Mouse (Mus musculus) G1E (cell line): ENCODE measurements around the gene Ltbp1. TPM values are rescaled to one million over a fixed set of nuclear protein-coding genes. Genes with fewer than 3 reads are reported as not detected.

ENCODE experiments used
- ATAC-seq: 2 replicates; pipeline ENCODE4 v1.8.0; 2016; ENCODE audit warnings: mild to moderate bottlenecking; ENCODE audit not compliant: insufficient number of reproducible peaks, poor library complexity, low FRiP score, severe bottlenecking; ENCODE audit errors: extremely low read depth
- DNase-seq: peaks from one replicate; pipeline ENCODE4 v3.0.0; 2012; ENCODE audit warnings: low spot score
- H3K27me3 ChIP-seq: 2 replicates; pipeline ENCODE4 v1.6.1; 2012; ENCODE audit warnings: mild to moderate bottlenecking, low read length, inconsistent platforms; ENCODE audit not compliant: insufficient read depth
- H3K36me3 ChIP-seq: replicated peaks from 2 replicates; pipeline ENCODE3; 2012; ENCODE audit warnings: mild to moderate bottlenecking, inconsistent platforms
- H3K4me1 ChIP-seq: 2 replicates; pipeline ENCODE4 v1.6.1; 2012; ENCODE audit warnings: low read depth, low read length, inconsistent platforms, mixed read lengths; ENCODE audit not compliant: insufficient read depth
- H3K4me3 ChIP-seq: 2 replicates; pipeline ENCODE4 v1.5.1; 2012; ENCODE audit warnings: low read depth, mild to moderate bottlenecking, inconsistent platforms, low read length, moderate library complexity, mixed read lengths
- H3K9me3 ChIP-seq: replicated peaks from 2 replicates; pipeline ENCODE4 v1.6.1; 2012; ENCODE audit warnings: inconsistent platforms
- CTCF ChIP-seq: IDR thresholded peaks from 2 replicates; pipeline ENCODE4 v1.5.1; 2012; ENCODE audit warnings: low read depth, low read length, inconsistent platforms, mixed read lengths
- GATA1 ChIP-seq: IDR thresholded peaks from 2 replicates; pipeline ENCODE4 v1.6.1; 2012; ENCODE audit warnings: borderline replicate concordance, low read length, inconsistent platforms, mixed read lengths
- GATA2 ChIP-seq: IDR thresholded peaks from 2 replicates; pipeline ENCODE4 v1.6.1; 2012; ENCODE audit warnings: low read depth, low read length, inconsistent platforms, borderline replicate concordance
- POLR2AphosphoS5 ChIP-seq: IDR thresholded peaks from 2 replicates; pipeline ENCODE4 v1.6.1; 2012; ENCODE audit warnings: low read depth, low read length, inconsistent platforms; ENCODE audit not compliant: insufficient replicate concordance
- TAL1 ChIP-seq: conservative IDR thresholded peaks from 2 replicates; pipeline ENCODE4 v1.6.1; 2012; ENCODE audit warnings: low read depth, low read length, inconsistent platforms, mixed read lengths
- polyA plus RNA-seq: library from polyadenylated mRNA; stranded (reverse); fragments of >175 nt; gene quantifications from 2 replicates; pipeline ENCODE4 v1.2.3, GENCODE M21; 2012
- total RNA-seq, 2 experiments: library from RNA; stranded (forward) in 1 of 2; stranded (reverse) in 1 of 2; fragments of 200-1000 nt in 1 of 2; fragments of >200 nt in 1 of 2; fragmentation: Nextera tagmentation in 1 of 2; gene quantifications; 2 replicates each; pipeline ENCODE4 v1.2.3; 2014 to 2017

Ltbp1 gene
- total and polyA plus RNA-seq, 3 experiments: 0.05 TPM; not detected in 2

- Histone ChIP-seq H3K36me3 (no peaks in the 10 kb centered on the region), H3K4me3 (no peak overlapping the region), H3K9me3 (peaks cover 18% of the 10 kb centered on the region), H3K27me3 (no peaks in the 10 kb centered on the region), H3K4me1 (no peaks in the 10 kb centered on the region)
- ATAC-seq (no peak), DNase-seq (no peak)
- no peak for TF ChIP-seq POLR2AphosphoS5
- TF ChIP-seq GATA2: no peak
- TF ChIP-seq TAL1: no peak
- no peak for TF ChIP-seq GATA1
- TF ChIP-seq CTCF: no peak
These were observed 245.2 kb downstream of the Ltbp1 start for GRCm38 (mm10) chr17:75250571-75250970.

GRCm38 (mm10) chr17:75251094-75251493, 245.7 kb downstream of the Ltbp1 start:
- TF ChIP-seq POLR2AphosphoS5: no peak
- no peak for TF ChIP-seq GATA1
- TF ChIP-seq TAL1: no peak
- TF ChIP-seq GATA2: no peak
- no peak for TF ChIP-seq CTCF
- H3K36me3 ChIP-seq: no peaks in the 10 kb centered on the region
- H3K4me3 ChIP-seq: no peak overlapping the region
- H3K4me1 ChIP-seq: no peaks in the 10 kb centered on the region
- ATAC-seq (no peak), DNase-seq (no peak)
- H3K9me3 ChIP-seq: peaks cover 16% of the 10 kb centered on the region
- H3K27me3 ChIP-seq: no peaks in the 10 kb centered on the region

- Histone ChIP-seq H3K9me3 (peaks cover 12% of the 10 kb centered on the region), H3K36me3 (no peaks in the 10 kb centered on the region), H3K27me3 (no peaks in the 10 kb centered on the region), H3K4me1 (no peaks in the 10 kb centered on the region), H3K4me3 (no peak overlapping the region)
- DNase-seq (no peak), ATAC-seq (no peak)
- TF ChIP-seq POLR2AphosphoS5: no peak
- no peak for TF ChIP-seq TAL1
- TF ChIP-seq GATA2: no peak
- no peak for TF ChIP-seq CTCF
- TF ChIP-seq GATA1: no peak
These were observed 247.2 kb downstream of the Ltbp1 start for GRCm38 (mm10) chr17:75252540-75252939.

GRCm38 (mm10) chr17:75254909-75255308, 249.5 kb downstream of the Ltbp1 start:
- no peak for ATAC-seq
- no peaks in the 10 kb centered on the region for H3K27me3 ChIP-seq
- no peak overlapping the region for H3K4me3 ChIP-seq
- H3K4me1 ChIP-seq: no peaks in the 10 kb centered on the region
- TF ChIP-seq GATA2 (no peak), TAL1 (no peak), POLR2AphosphoS5 (no peak), GATA1 (no peak), CTCF (no peak)
- no peak for DNase-seq
- peaks cover 4% of the 10 kb centered on the region for H3K9me3 ChIP-seq
- H3K36me3 ChIP-seq: no peaks in the 10 kb centered on the region

- no peaks in the 10 kb centered on the region for H3K36me3 ChIP-seq
- no peak for DNase-seq
- TF ChIP-seq GATA2: no peak
- TF ChIP-seq TAL1: no peak
- no peak for TF ChIP-seq POLR2AphosphoS5
- TF ChIP-seq CTCF: no peak
- TF ChIP-seq GATA1: no peak
- no peak for ATAC-seq
- no peaks in the 10 kb centered on the region for H3K4me1 ChIP-seq
- H3K9me3 ChIP-seq: peaks cover 4% of the 10 kb centered on the region; the same call in 1 of the 2 replicates
- no peak overlapping the region for H3K4me3 ChIP-seq
- H3K27me3 ChIP-seq: no peaks in the 10 kb centered on the region
These were observed 250.6 kb downstream of the Ltbp1 start for GRCm38 (mm10) chr17:75255967-75256366.

- Histone ChIP-seq H3K27me3 (no peaks in the 10 kb centered on the region), H3K36me3 (no peaks in the 10 kb centered on the region), H3K4me3 (no peak overlapping the region), H3K4me1 (no peaks in the 10 kb centered on the region), H3K9me3 (no peaks in the 10 kb centered on the region)
- ATAC-seq (no peak), DNase-seq (no peak)
- TF ChIP-seq POLR2AphosphoS5: no peak
- no peak for TF ChIP-seq TAL1
- TF ChIP-seq GATA2: no peak
- no peak for TF ChIP-seq CTCF
- TF ChIP-seq GATA1: no peak
These were observed 253.1 kb downstream of the Ltbp1 start for GRCm38 (mm10) chr17:75258427-75258826.

GRCm38 (mm10) chr17:75263336-75263990, 258.1 kb downstream of the Ltbp1 start:
- H3K4me3 ChIP-seq: no peak overlapping the region
- ATAC-seq: no peak
- TF ChIP-seq GATA1: no peak
- no peak for TF ChIP-seq TAL1
- no peak for TF ChIP-seq POLR2AphosphoS5
- TF ChIP-seq CTCF: no peak
- TF ChIP-seq GATA2: no peak
- H3K4me1 ChIP-seq: no peaks in the 10 kb centered on the region
- no peak for DNase-seq
- H3K9me3 ChIP-seq: peaks cover 5% of the 10 kb centered on the region
- H3K27me3 ChIP-seq: no peaks in the 10 kb centered on the region
- H3K36me3 ChIP-seq: no peaks in the 10 kb centered on the region
